Mouse (Mus musculus): ENCODE results near the gene Pou2f3. TPM values are rescaled to one million over a fixed set of nuclear protein-coding genes. Genes with fewer than 3 reads are reported as not detected.

The Pou2f3 gene
- polyA plus RNA-seq, 1 experiment = 0.46 TPM

GRCm38 (mm10) chr9:43116997-43117336 is 93.2 kb downstream of the Pou2f3 start:
- no peak overlapping the region for H3K4me3 ChIP-seq (replicated peaks; ENCODE audit: extremely low read depth, low read depth, low read length)
- DNase-seq = no peak
- H3K4me1 ChIP-seq (ENCODE audit: control insufficient read depth, insufficient read depth, low read length) = peaks cover 15% of the 10 kb centered on the region
- WGBS = 77% methylated on average over 6 of the region's 6 CpGs
- TF ChIP-seq POLR2A (IDR thresholded peaks at IDR 0.05; ENCODE audit: borderline replicate concordance, extremely low read depth, low read depth, low read length) (no peak), CTCF (IDR thresholded peaks at IDR 0.05; ENCODE audit: insufficient read depth, low read length) (no peak)

DNA sequence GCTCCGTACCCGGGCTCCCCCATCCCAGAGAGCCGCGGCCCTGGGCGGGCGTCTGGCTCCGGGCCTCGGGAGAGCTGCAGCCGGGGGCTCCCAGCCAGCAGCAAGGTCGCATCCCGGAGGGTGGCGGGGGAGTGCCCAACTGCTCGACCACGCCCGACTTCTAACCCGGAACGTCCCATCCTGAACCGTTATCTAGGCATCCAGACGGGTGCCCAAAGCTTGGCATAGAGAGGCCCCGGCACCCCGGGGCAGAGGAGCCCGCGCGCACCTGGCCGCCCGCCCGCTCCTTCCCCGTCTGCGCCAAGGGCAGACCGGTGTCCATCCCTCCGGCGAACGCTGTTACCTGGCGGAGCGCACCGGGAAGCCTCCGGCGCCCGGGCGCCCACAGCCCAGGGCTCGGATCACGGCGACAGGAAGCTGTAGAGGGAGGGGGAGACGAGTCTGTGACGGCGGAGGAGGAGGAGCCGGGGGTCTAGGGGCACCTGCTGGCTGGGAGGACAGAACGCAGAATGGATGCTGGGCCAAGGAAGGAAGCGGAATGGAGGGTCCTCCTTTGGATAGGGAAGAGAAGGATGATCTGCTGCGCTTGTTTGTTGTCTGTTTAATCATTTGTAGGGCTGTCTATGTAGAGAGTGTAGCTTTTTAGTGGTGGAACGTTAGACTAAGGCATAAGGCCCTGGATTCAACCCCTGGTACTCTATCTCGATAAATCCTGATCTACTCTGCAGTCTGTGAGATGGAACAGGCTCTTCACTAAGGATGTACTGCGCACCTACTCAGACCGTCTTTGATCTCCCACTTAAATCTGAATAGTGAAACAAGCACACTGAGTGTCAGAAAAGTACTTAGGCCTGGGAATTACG is 93.8 kb downstream of the Pou2f3 start, which contains the start of gene Tmem136:
Tmem136 (minus strand) TSS at position 437 of the 863 bp plus-strand sequence.
- Histone ChIP-seq H3K4me1 (ENCODE audit: control insufficient read depth, insufficient read depth, low read length) (peaks cover 15% of the 10 kb centered on the region), H3K4me3 (replicated peaks; ENCODE audit: extremely low read depth, low read depth, low read length) (peak within 1 kb of the TSS; percentile 37)
- TF ChIP-seq POLR2A (IDR thresholded peaks at IDR 0.05; ENCODE audit: borderline replicate concordance, extremely low read depth, low read depth, low read length) (no peak), CTCF (IDR thresholded peaks at IDR 0.05; ENCODE audit: insufficient read depth, low read length) (no peak)
- WGBS = 7% methylated on average over 55 of the region's 55 CpGs
- DNase-seq = peak; percentile 47

DNA sequence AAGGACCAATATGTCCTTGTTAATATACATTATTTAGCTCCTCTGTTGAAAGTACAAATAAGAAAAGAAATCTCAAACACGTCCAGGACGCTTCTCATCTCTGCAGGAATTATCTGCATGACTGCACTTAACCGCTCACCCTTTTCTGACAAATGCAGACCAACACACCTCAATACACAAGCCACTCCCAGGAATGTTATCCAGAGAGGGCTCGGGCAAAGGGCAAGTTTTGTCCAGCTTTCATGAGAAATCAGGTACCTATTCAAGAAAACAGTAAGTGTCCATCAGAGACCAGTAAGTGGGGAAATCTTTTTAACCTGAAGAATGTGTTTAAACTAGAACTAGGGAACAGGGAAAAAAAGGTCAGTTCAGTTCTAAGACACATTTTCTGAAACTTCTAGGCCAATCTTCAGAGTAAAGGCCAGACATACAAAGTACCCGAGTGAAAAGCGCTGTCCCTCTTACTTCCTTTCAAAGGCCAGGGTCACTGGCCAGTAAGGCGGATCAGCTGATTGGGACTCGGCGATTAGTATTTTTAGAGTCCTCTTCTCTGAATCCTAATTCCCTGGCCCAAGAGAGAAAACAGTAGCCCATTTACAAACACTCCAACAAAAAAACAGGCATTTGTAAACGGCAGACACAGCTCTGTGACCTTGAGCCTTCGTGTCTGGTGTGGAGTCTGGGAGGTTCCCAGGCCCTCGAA is 94.6 kb downstream of the Pou2f3 start:
- DNase-seq = no peak
- no peak for TF ChIP-seq POLR2A (IDR thresholded peaks at IDR 0.05; ENCODE audit: borderline replicate concordance, extremely low read depth, low read depth, low read length)
- TF ChIP-seq CTCF (IDR thresholded peaks at IDR 0.05; ENCODE audit: insufficient read depth, low read length) = no peak

GRCm38 (mm10) chr9:43114833-43115232 is 95.3 kb downstream of the Pou2f3 start:
- Histone ChIP-seq H3K4me1 (ENCODE audit: control insufficient read depth, insufficient read depth, low read length) (peaks cover 22% of the 10 kb centered on the region), H3K4me3 (replicated peaks; ENCODE audit: extremely low read depth, low read depth, low read length) (no peak overlapping the region)
- no peak for TF ChIP-seq POLR2A (IDR thresholded peaks at IDR 0.05; ENCODE audit: borderline replicate concordance, extremely low read depth, low read depth, low read length)
- TF ChIP-seq CTCF (IDR thresholded peaks at IDR 0.05; ENCODE audit: insufficient read depth, low read length) = no peak
- 28% methylated on average over 4 of the region's 4 CpGs for WGBS
- no peak for DNase-seq

More for the DNA sequence above, 94.6 kb downstream of the Pou2f3 start:
- Histone ChIP-seq H3K4me1 (ENCODE audit: control insufficient read depth, insufficient read depth, low read length) (peaks cover 20% of the 10 kb centered on the region), H3K4me3 (replicated peaks; ENCODE audit: extremely low read depth, low read depth, low read length) (peak overlapping the region; percentile 37)
- 38% methylated on average over 12 of the region's 12 CpGs for WGBS

DNA sequence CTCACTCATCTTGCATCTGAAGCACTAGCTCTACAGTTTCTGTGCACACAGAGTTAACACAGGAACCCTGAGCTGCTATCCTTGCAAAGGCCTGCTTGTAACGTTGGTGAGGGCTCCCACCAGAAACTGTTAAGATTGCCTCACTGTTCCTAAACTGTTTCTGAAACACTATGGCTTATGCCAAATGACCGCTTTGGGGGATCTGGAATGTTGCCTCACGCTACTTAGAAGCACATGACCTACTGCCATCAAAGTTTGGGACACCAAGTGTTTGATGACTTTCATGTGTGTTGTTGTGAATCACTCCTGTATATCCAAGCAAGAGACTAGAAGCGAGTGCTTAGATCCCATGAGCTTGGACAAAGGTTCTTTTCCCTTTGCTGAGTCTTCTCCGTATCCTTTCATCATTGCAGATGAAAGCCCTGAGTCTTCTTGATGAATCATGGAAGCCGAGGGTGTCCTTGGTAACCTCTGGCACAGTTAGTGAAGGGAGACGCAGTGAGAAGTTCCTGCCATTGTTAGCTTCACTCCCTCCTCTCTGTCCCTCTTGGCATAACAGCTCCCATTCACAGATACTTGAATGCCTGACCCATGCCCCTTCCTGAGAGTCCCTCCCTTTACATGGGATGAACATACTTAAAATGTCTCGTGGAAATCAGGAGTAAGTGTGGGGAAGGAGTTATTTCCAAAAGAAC is 99.7 kb downstream of the Pou2f3 start:
- H3K4me1 ChIP-seq (ENCODE audit: control insufficient read depth, insufficient read depth, low read length) = peaks cover 18% of the 10 kb centered on the region
- 54% methylated on average over 8 of the region's 8 CpGs for WGBS
- TF ChIP-seq POLR2A (IDR thresholded peaks at IDR 0.05; ENCODE audit: borderline replicate concordance, extremely low read depth, low read depth, low read length) = no peak
- H3K4me3 ChIP-seq (replicated peaks; ENCODE audit: extremely low read depth, low read depth, low read length) = no peak overlapping the region
- no peak for DNase-seq

- Histone ChIP-seq H3K4me1 (ENCODE audit: control insufficient read depth, insufficient read depth, low read length) (peaks cover 9% of the 10 kb centered on the region; the same call in 1 of the 2 replicates), H3K4me3 (replicated peaks; ENCODE audit: extremely low read depth, low read depth, low read length) (no peak overlapping the region)
- no peak for DNase-seq
- WGBS = 84% methylated on average over 7 of the region's 7 CpGs
- TF ChIP-seq POLR2A (IDR thresholded peaks at IDR 0.05; ENCODE audit: borderline replicate concordance, extremely low read depth, low read depth, low read length) = no peak
- TF ChIP-seq CTCF (IDR thresholded peaks at IDR 0.05; ENCODE audit: insufficient read depth, low read length) = no peak
These were observed 101.0 kb downstream of the Pou2f3 start for GRCm38 (mm10) chr9:43109125-43109524.

DNA sequence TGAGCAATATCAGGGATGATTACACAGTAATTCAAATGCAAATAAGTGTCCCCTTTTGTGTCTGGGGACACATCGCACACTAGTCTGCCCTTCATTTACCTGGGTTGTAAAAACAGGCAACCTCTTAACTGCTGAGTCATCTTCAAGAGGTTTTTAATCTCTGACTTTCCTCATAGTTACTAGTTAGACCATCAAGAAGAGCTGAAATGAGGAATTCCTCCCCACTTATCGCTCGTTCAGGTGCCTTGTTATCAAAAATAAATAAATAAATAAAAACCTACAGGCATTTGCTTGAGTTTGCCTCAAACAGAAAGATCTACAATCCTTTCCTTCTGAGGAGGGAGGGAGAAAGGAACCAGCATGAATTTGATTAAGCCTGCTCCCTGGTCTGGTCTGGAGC is 101.4 kb downstream of the Pou2f3 start:
- 74% methylated on average over 3 of the region's 3 CpGs for WGBS
- Histone ChIP-seq H3K4me1 (ENCODE audit: control insufficient read depth, insufficient read depth, low read length) (peaks cover 9% of the 10 kb centered on the region; the same call in 1 of the 2 replicates), H3K4me3 (replicated peaks; ENCODE audit: extremely low read depth, low read depth, low read length) (no peak overlapping the region)
- TF ChIP-seq CTCF (IDR thresholded peaks at IDR 0.05; ENCODE audit: insufficient read depth, low read length) (no peak), POLR2A (IDR thresholded peaks at IDR 0.05; ENCODE audit: borderline replicate concordance, extremely low read depth, low read depth, low read length) (no peak)
- DNase-seq = no peak

GRCm38 (mm10) chr9:43108081-43108480 is 102.1 kb downstream of the Pou2f3 start:
- H3K4me3 ChIP-seq (replicated peaks; ENCODE audit: extremely low read depth, low read depth, low read length) = no peak overlapping the region
- H3K4me1 ChIP-seq (ENCODE audit: control insufficient read depth, insufficient read depth, low read length) = peaks cover 11% of the 10 kb centered on the region
- TF ChIP-seq CTCF (IDR thresholded peaks at IDR 0.05; ENCODE audit: insufficient read depth, low read length) = no peak
- no peak for TF ChIP-seq POLR2A (IDR thresholded peaks at IDR 0.05; ENCODE audit: borderline replicate concordance, extremely low read depth, low read depth, low read length)
- WGBS = 92% methylated on average over 1 of the region's 1 CpGs
- DNase-seq = no peak

GRCm38 (mm10) chr9:43107555-43107954 is 102.6 kb downstream of the Pou2f3 start:
- H3K4me3 ChIP-seq (replicated peaks; ENCODE audit: extremely low read depth, low read depth, low read length) = no peak overlapping the region
- 26% methylated on average over 5 of the region's 5 CpGs for WGBS
- DNase-seq = no peak
- peaks cover 14% of the 10 kb centered on the region for H3K4me1 ChIP-seq (ENCODE audit: control insufficient read depth, insufficient read depth, low read length)
- TF ChIP-seq POLR2A (IDR thresholded peaks at IDR 0.05; ENCODE audit: borderline replicate concordance, extremely low read depth, low read depth, low read length) (no peak), CTCF (IDR thresholded peaks at IDR 0.05; ENCODE audit: insufficient read depth, low read length) (no peak)
